Mouse (Mus musculus): ENCODE data around the gene Hmgcs2. TPM values are rescaled to one million over a fixed set of nuclear protein-coding genes. Genes with fewer than 3 reads are reported as not detected.

Gene Hmgcs2
- total RNA-seq, 2 experiments from 2014 or later = 183 to 241 TPM

- intact Hi-C loops (cut with DNase I) = no loop called here
- DNase-seq = no peak
Measured at GRCm38 (mm10) chr3:98273623-98274398, 6.4 kb upstream of the Hmgcs2 start.

- DNase-seq = peak; percentile 45
- intact Hi-C loops (cut with DNase I) = loop anchor here (5.0 kb wide), 1 partner anchor 37 kb away; no protein-coding TSS in a partner anchor
Measured at GRCm38 (mm10) chr3:98279682-98280081, 553 bp upstream of the Hmgcs2 start.

- peak; percentile 80 to 81 for DNase-seq
- intact Hi-C loops (cut with DNase I) = loop anchor here (5.0 kb wide), 1 partner anchor 39 kb away; no protein-coding TSS in a partner anchor
Measured at GRCm38 (mm10) chr3:98280933-98281678, 871 bp downstream of the Hmgcs2 start.

- DNase-seq = no peak
- intact Hi-C loops (cut with DNase I) = loop anchor here (5.0 kb wide), 1 partner anchor 40 kb away; no protein-coding TSS in a partner anchor
Measured at GRCm38 (mm10) chr3:98282422-98282821, 2.2 kb downstream of the Hmgcs2 start.

DNA sequence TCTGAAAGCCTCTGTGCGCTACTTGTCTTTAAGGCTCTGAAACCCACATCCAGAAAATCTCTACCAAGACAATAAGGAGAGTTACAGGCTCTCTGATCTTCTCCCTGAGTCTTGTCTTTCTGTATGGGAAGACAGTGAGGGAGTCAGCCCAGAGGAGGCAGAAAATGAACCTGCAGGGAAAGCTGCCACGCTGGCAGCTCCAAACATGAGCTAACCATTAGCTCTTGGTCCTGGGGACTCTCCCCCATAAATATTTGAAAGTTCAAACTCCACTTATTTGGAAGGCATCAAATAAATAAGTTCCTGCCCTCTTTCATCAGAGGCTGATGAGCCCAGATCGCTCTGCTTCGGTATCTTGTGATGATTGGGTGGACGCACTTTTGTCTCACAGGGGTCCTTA lies 3.0 kb downstream of the Hmgcs2 start:
- DNase-seq = no peak
- intact Hi-C loops (cut with DNase I) = loop anchor here (5.0 kb wide), 1 partner anchor 41 kb away; no protein-coding TSS in a partner anchor

GRCm38 (mm10) chr3:98291044-98291443 lies 10.8 kb downstream of the Hmgcs2 start:
- no peak for DNase-seq
- intact Hi-C loops (cut with DNase I) = no loop called here

DNA sequence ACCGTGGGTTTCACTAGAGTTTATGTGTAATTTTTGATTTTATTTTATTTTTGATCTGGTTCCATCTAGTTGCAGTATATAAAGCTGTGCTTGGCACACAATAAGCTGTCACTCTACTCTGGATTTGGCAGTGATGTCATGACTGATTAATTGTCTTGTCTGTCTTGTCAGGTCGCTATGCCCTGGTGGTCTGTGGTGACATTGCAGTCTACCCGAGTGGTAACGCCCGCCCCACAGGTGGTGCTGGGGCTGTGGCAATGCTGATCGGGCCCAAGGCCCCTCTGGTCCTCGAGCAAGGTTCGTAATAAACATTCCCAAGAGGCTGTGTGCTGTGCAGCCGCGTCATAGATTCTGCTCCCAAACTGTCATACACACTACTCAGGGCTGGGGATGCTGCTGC lies 15.7 kb downstream of the Hmgcs2 start:
- intact Hi-C loops (cut with DNase I) = no loop called here
- no peak for DNase-seq

DNA sequence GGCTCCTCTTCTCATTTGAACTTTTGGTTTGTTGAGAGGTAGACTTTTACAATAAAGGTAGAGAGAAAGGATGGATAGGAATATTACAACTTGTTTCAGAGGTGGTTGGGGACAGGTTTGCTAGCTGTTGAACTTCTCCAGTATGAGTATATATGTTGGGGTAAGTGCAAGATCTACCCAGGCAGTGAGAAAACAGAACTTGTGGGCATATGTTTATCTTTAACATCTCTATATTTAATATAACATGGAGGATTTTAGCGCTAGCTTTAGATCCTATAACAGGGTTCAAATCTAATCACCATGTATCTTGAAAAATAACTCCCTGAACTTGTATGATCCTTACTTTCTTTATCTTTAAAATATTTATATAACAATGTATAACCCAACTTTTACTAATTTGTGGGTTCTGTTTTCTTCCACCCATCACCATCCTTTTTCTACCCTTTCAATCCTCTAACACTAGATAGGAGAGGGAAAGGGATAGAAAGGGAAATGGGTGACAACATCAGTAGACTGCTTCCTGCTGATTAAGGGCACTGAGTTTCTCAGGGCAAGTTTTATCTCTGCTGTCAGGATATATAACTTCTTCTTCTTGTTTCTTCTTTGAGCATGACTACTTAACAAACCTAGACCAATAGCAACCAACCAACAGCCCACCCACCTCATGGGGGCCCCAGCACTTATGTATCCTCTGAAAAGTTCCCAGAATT lies 19.3 kb downstream of the Hmgcs2 start:
- intact Hi-C loops (cut with DNase I) = no loop called here
- DNase-seq = no peak

DNA sequence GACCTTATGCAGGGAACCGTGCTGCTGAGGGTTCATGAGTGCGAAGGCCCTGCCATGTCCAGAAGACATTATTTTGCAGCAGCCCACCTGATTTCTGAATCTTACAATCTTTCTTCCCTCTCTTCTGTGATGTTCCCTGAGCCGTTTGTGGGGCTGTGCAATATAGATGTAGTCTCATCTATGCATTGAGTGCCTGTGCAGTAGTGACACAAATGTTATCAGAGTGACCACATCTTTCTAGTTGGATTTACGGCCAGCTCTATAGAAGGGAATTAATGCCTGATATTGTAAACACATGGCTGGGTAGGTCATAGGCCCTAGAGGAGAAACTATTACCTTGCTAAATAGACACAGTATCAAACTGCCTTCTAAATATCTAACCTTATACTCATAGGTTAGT lies 20.0 kb downstream of the Hmgcs2 start:
- no peak for DNase-seq
- intact Hi-C loops (cut with DNase I) = no loop called here

DNA sequence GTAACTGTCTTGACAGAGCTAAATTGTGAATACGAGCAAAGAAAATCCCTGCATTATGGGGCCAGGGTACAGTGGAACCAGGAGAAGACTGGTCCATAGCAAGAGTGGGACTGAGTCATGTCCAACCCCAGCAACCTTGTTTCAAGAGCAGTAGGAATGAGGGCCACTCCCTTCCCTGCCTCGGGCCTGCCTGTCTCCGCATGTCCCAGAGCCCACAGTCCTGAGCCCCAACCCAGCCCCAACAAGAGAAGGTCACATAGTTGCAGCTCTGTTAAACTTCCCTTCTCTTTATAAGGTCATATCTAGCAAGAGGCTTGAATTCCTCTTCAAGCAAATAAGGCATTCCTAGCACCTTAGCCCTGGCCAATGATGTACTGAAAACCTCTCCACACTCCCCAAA lies 21.5 kb downstream of the Hmgcs2 start:
- no peak for DNase-seq
- intact Hi-C loops (cut with DNase I) = no loop called here

DNA sequence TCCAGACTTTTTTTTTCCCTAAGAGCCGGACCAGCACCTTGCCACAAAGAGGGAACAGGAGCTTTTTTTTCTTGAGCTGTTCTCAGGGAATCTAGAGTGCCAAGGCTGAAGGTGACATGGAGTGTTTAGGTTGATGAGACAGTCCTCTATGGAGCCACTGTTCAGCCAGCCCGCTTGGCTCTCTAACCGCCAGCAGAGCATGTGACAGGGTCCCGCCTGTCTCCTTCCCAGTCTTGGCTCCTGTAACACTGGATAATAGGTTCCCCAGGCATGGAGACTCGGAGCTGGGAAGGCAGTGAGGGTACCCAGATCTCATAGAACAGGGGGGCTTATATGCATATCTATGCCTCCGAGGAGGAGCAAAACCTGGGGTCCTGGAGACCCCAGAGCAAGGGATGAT lies 28.4 kb downstream of the Hmgcs2 start:
- intact Hi-C loops (cut with DNase I) = no loop called here
- DNase-seq = no peak

DNA sequence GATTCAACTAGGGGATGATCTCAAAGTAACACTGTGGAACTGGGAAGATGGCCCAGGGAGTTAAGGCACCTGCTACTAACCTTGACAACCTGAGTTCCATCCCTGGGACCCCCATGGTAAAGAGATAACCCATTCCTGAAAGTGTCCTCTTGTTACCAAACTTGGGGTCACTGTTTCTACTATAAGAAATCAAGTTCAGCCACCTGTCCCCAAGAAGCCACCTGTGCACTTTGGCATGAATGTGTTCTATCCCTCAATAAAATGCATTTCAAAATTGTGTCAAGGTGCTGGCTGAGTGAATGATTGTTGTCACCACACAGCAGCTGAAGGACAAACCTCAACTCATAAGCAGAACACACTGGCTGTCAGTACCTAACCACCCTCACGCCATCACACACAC lies 30.2 kb downstream of the Hmgcs2 start:
- no peak for DNase-seq
- intact Hi-C loops (cut with DNase I) = loop anchor here (5.0 kb wide), 3 partner anchors 83 to 383 kb away; no protein-coding TSS in a partner anchor

DNA sequence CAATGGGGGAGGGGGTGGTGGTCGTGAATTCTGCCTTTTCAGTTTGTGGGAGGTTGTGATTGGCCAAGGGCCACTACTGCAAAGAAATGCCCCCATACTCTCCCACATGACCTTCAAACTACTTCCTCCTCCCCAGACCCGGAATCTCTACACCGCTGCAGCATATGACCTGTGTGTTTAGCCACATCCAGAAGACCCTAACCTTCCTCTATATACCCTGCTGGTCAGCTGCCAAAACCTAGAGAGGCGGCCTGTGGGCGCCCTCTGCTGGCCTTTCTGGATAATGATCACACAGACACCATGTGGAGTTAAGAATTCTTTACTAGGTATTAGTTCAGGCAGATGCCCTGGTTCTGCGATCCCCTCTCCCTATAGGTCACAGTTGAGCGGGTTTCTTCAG lies 32.6 kb downstream of the Hmgcs2 start:
- DNase-seq = peak; percentile 63 to 79
- intact Hi-C loops (cut with DNase I) = loop anchor here (5.0 kb wide), 3 partner anchors 86 to 386 kb away; no protein-coding TSS in a partner anchor

DNA sequence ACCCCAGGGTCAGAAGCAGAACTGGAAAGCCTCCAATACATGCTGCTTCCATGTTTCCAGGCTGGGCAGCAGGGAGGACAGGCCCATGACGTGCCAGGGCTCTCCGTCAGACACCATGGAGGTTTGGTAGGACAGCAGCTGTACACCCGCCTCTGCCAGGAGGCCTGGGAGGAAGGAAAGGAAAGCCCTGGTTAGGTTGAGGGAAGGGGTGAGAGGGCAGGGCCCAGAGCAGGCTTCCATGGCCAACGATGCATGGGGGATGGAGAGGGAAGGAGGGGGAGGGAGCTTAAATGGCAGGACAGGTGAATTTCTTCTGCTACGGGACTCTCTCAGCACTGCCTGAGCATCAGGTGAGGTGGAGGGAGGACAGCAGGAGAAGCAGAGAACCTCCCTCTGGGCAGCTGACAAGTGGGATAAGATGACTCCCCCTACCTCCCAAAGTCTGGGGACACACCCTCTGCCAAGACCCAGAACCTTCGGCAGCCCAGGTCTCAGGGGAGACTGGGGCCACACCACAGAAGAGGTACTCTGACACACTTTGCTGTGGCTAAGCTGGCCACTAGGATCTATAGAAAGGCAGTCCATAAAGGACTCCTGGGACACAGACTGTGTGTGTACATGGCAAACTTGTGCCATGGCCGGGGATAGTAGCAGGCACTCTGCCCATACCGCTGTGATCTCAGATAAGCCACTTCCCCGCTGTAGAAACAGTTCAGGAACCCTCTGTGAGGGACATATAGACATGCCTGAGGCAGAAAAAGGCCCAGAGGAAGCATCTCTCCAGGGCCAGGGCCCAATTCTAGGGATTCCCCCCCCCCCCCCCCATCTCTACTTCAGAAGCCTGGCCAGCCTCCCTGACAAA lies 33.3 kb downstream of the Hmgcs2 start:
- no peak for DNase-seq
- intact Hi-C loops (cut with DNase I) = loop anchor here (5.0 kb wide), 3 partner anchors 86 to 386 kb away; no protein-coding TSS in a partner anchor

GRCm38 (mm10) chr3:98315181-98315580 lies 34.9 kb downstream of the Hmgcs2 start:
- no peak for DNase-seq

DNA sequence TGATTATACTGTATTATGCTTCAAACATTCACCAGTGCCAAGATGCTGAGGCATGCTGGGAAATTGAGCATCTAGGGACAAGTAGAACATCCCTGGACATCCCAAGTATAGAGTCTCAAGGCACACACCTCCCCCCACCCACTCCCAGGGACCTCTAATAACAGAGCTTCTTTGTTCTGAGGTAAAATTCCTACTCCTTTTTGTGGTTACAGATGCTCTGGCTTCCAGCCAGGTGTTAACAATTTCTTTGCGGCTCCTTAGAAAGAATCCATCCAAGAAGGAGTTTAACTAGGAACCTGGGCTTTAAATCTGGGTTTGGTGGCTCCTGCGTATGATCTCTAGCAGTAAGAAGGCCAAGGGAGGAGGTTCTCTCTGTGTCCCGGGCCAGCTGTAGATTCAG lies 36.9 kb downstream of the Hmgcs2 start:
- intact Hi-C loops (cut with DNase I) = no loop called here
- DNase-seq = peak; percentile 15 to 40

More at GRCm38 (mm10) chr3:98315181-98315580, 34.9 kb downstream of the Hmgcs2 start:
- intact Hi-C loops (cut with DNase I) = no loop called here

- no peak for DNase-seq
- intact Hi-C loops (cut with DNase I) = no loop called here
Measured at GRCm38 (mm10) chr3:98319190-98319589, 39.0 kb downstream of the Hmgcs2 start.

DNA sequence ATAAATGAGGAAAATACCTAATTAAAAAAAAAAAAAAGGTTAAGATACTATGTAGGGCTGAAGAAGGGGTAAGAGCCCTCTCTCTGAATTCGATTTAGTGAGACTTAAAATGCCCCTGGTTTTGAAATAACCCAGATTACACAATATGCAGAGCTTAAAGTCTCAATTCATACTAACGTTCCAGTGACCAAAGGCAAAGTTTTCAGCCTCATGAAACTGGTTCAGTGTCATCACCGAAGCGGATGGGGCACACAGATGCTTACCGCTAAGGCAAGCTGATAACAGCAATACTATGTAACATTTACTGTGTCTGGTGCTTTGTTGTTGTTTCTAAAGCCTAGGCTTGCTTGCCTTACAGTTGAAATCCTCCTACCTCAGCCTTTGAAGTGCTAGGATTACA lies 42.0 kb downstream of the Hmgcs2 start:
- intact Hi-C loops (cut with DNase I) = no loop called here
- DNase-seq = no peak

DNA sequence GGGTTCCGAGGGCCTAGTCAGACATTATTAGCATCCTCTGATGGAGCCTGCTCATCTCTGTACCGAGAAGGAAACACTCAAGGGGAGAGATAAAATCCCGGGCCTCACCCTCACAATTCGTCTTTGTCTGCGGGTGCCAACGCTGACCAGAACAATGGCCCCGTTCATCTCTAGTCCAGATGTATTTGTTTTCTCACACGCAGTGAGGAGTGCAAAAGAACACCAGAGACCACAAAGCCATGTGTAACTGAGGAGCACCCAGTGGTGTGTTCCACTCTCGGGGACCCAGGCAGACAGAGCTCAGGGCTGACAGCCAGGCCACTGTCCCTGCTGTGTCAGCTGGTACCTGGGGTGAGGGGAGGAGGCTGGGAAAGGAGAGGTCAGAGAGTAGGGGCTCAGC lies 44.0 kb downstream of the Hmgcs2 start:
- intact Hi-C loops (cut with DNase I) = no loop called here
- DNase-seq = no peak

GRCm38 (mm10) chr3:98334010-98334409 lies 53.8 kb downstream of the Hmgcs2 start:
- intact Hi-C loops (cut with DNase I) = no loop called here
- no peak for DNase-seq

Measured in heart, postnatal 10 days (tissue).